Mouse (Mus musculus) megakaryocyte, embryonic 14.5 days (primary cell): ENCODE measurements around the gene Ccdc34. TPM values are rescaled to one million over a fixed set of nuclear protein-coding genes. Genes with fewer than 3 reads are reported as not detected.

Experiments used
- H3K27me3 ChIP-seq: replicated peaks from 2 replicates; pipeline ENCODE3; 2012; ENCODE audit warnings: inconsistent platforms
- H3K36me3 ChIP-seq: replicated peaks from 2 replicates; pipeline ENCODE3; 2012; ENCODE audit warnings: low read length, inconsistent platforms, mixed read lengths
- H3K4me1 ChIP-seq: 2 replicates; pipeline ENCODE4 v1.6.1; 2012; ENCODE audit warnings: inconsistent platforms
- H3K4me3 ChIP-seq: replicated peaks from 2 replicates; pipeline ENCODE3; 2012; ENCODE audit warnings: moderate library complexity, mild to moderate bottlenecking, inconsistent platforms
- H3K9me3 ChIP-seq: 2 replicates; pipeline ENCODE4 v1.6.1; 2012; ENCODE audit warnings: inconsistent platforms
- FLI1 ChIP-seq: IDR thresholded peaks from 2 replicates; pipeline ENCODE4 v1.6.1; 2012; ENCODE audit warnings: low read length, inconsistent platforms, mixed read lengths
- GATA1 ChIP-seq: IDR thresholded peaks from 3 replicates; pipeline ENCODE4 v1.6.1; 2012; ENCODE audit warnings: mixed read lengths, low read length, inconsistent platforms, borderline replicate concordance
- polyA plus RNA-seq: library from polyadenylated mRNA; stranded (reverse); fragments of >175 nt; gene quantifications from 2 replicates; pipeline ENCODE4 v1.2.3, GENCODE M21; 2012; ENCODE audit warnings: low replicate concordance; ENCODE audit not compliant: insufficient read depth

Ccdc34 gene
- polyA plus RNA-seq, 1 experiment: 13.8 TPM

DNA sequence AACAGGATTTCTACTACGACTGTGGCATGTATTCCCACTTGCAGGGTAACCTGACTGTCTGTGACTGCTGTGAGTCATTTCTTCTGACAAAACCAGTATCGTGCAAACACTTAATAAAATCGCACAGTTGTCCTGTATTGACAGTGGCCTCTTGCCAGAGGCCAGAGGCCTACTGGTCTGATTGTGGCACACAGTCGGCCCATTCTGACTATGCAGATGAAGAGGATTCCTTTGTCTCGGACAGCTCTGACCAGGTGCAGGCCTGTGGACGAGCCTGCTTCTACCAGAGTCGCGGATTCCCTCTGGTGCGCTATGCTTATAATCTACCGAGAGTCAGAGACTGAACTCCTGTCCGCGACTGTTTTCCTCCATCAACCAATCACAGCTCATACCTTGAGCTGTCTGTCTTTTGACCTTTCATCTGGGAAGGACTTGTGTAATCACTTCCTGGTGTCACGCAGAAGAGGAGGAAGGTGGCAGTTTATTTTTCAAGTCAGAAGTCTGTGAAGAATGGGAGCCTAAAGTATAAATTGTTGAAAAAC is 5.4 kb upstream of the Ccdc34 start:
- Histone ChIP-seq H3K4me3 (no peak overlapping the region), H3K9me3 (no peaks in the 10 kb centered on the region), H3K4me1 (peaks cover 5% of the 10 kb centered on the region; the same call in 1 of the 2 replicates), H3K36me3 (no peaks in the 10 kb centered on the region), H3K27me3 (no peaks in the 10 kb centered on the region)
- TF ChIP-seq FLI1: no peak
- TF ChIP-seq GATA1: no peak

- TF ChIP-seq GATA1 (no peak), FLI1 (no peak)
- peak overlapping the region; percentile 99 for H3K4me3 ChIP-seq
- H3K36me3 ChIP-seq: peaks cover 22% of the 10 kb centered on the region
- H3K4me1 ChIP-seq: peaks cover 22% of the 10 kb centered on the region; the same call in 1 of the 2 replicates
- no peaks in the 10 kb centered on the region for H3K9me3 ChIP-seq
- no peaks in the 10 kb centered on the region for H3K27me3 ChIP-seq
These were observed 530 bp upstream of the Ccdc34 start for GRCm38 (mm10) chr2:110017087-110017486.

GRCm38 (mm10) chr2:110019656-110020055 is 2.0 kb downstream of the Ccdc34 start:
- no peaks in the 10 kb centered on the region for H3K9me3 ChIP-seq
- no peak for TF ChIP-seq GATA1
- TF ChIP-seq FLI1: no peak
- H3K4me3 ChIP-seq: no peak overlapping the region

GRCm38 (mm10) chr2:110020430-110020829 is 2.8 kb downstream of the Ccdc34 start:
- no peak for TF ChIP-seq GATA1
- no peaks in the 10 kb centered on the region for H3K9me3 ChIP-seq
- H3K27me3 ChIP-seq: no peaks in the 10 kb centered on the region
- peaks cover 30% of the 10 kb centered on the region for H3K36me3 ChIP-seq
- peaks cover 22% of the 10 kb centered on the region; the same call in 1 of the 2 replicates for H3K4me1 ChIP-seq
- H3K4me3 ChIP-seq: no peak overlapping the region

More at GRCm38 (mm10) chr2:110019656-110020055, 2.0 kb downstream of the Ccdc34 start:
- no peaks in the 10 kb centered on the region for H3K27me3 ChIP-seq
- peaks cover 22% of the 10 kb centered on the region; the same call in 1 of the 2 replicates for H3K4me1 ChIP-seq
- peaks cover 30% of the 10 kb centered on the region for H3K36me3 ChIP-seq

GRCm38 (mm10) chr2:110036265-110036664 is 18.6 kb downstream of the Ccdc34 start:
- Histone ChIP-seq H3K4me1 (peaks cover 6% of the 10 kb centered on the region), H3K9me3 (no peaks in the 10 kb centered on the region), H3K36me3 (peaks cover 27% of the 10 kb centered on the region), H3K27me3 (no peaks in the 10 kb centered on the region), H3K4me3 (no peak overlapping the region)
- no peak for TF ChIP-seq FLI1
- TF ChIP-seq GATA1: no peak

DNA sequence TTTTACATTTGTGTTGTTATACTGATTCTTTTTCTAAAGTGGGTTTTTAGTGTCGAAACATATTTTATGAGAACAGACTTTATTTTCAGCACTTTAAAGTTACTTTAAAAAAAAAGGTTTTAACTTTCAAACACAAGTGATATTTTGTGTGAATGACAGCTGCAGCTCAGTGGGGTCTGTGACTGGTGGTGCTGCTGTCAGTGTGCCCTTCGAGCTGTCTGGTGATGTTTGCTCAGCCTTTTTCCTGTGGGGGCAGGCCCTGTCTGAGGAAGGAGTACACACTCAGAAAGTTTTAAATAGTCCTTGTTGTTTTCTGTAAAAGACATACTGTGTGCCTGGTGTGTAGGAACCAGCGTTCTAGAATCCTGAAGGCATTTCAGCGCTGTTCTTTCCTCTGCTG is 19.0 kb downstream of the Ccdc34 start:
- Histone ChIP-seq H3K4me1 (peaks cover 6% of the 10 kb centered on the region), H3K4me3 (no peak overlapping the region), H3K9me3 (no peaks in the 10 kb centered on the region), H3K27me3 (no peaks in the 10 kb centered on the region), H3K36me3 (peaks cover 29% of the 10 kb centered on the region)
- TF ChIP-seq FLI1 (no peak), GATA1 (no peak)

GRCm38 (mm10) chr2:110037221-110037620 is 19.6 kb downstream of the Ccdc34 start:
- Histone ChIP-seq H3K4me3 (no peak overlapping the region), H3K4me1 (peaks cover 6% of the 10 kb centered on the region), H3K27me3 (no peaks in the 10 kb centered on the region), H3K9me3 (no peaks in the 10 kb centered on the region), H3K36me3 (peaks cover 29% of the 10 kb centered on the region)
- no peak for TF ChIP-seq FLI1
- no peak for TF ChIP-seq GATA1

DNA sequence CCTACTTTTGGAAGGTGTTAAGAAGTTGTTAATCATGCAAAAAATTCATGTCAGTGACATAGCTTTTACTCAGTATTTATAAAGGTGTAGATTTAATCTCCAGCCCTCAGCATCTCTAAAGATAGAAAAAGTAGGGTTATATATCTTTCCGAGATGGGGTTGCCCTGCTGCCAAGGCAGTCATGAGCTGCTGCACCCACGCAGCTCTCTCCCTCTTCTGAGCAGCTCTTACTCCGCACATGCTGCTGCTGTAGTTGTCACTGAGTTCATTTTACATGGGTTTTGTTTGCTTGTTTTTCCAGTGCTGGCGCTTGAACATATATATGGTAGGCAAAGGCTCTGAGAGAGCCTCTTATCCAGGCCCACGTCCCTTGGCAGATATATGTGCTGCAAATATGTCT is 20.7 kb downstream of the Ccdc34 start:
- H3K27me3 ChIP-seq: no peaks in the 10 kb centered on the region
- H3K36me3 ChIP-seq: peaks cover 19% of the 10 kb centered on the region
- no peak overlapping the region for H3K4me3 ChIP-seq

GRCm38 (mm10) chr2:110042861-110043760 is 25.5 kb downstream of the Ccdc34 start:
- Histone ChIP-seq H3K36me3 (peaks cover 9% of the 10 kb centered on the region), H3K9me3 (no peaks in the 10 kb centered on the region), H3K4me1 (no peaks in the 10 kb centered on the region; the same call in 1 of the 2 replicates), H3K4me3 (no peak overlapping the region), H3K27me3 (no peaks in the 10 kb centered on the region)
- no peak for TF ChIP-seq FLI1
- TF ChIP-seq GATA1: no peak

More for the DNA sequence above, 20.7 kb downstream of the Ccdc34 start:
- Histone ChIP-seq H3K4me1 (peaks cover 6% of the 10 kb centered on the region), H3K9me3 (no peaks in the 10 kb centered on the region)
- TF ChIP-seq FLI1: no peak
- no peak for TF ChIP-seq GATA1

- 0 out of 2 replicates have a peak, but pooled peaks cover 3% of the 10 kb centered on the region for H3K9me3 ChIP-seq
- H3K4me1 ChIP-seq: no peaks in the 10 kb centered on the region
- no peak for TF ChIP-seq GATA1
- no peaks in the 10 kb centered on the region for H3K27me3 ChIP-seq
- no peak overlapping the region for H3K4me3 ChIP-seq
- no peaks in the 10 kb centered on the region for H3K36me3 ChIP-seq
These were observed 40.8 kb downstream of the Ccdc34 start for GRCm38 (mm10) chr2:110058424-110058823.
